Mouse (Mus musculus) lung, embryonic 14.5 days (tissue): ENCODE results near the gene Gm12248. TPM values are rescaled to one million over a fixed set of nuclear protein-coding genes. Genes with fewer than 3 reads are reported as not detected.
"Not testable (repeated sequence)": the region's sequence is repeated elsewhere in the genome, so short reads cannot be mapped to it uniquely, and the experiment has no call there.

Experiments used
- ATAC-seq: fragments of 200-750 bp; cut with Nextera tagmentation; 2 replicates; pipeline ENCODE4 v1.8.0; 2017; ENCODE audit warnings: mild to moderate bottlenecking, moderate TSS enrichment, moderate library complexity; ENCODE audit not compliant: insufficient read depth
- DNase-seq: peaks from one replicate; pipeline ENCODE4 v3.0.0-alpha.2; 2015
- H3K27ac ChIP-seq: fragments of 300-500 bp; sonication (generic); 2 replicates; pipeline ENCODE4 v1.5.1; 2014; ENCODE audit warnings: low read depth, mild to moderate bottlenecking, moderate library complexity
- H3K27me3 ChIP-seq: fragments of 300-500 bp; sonication (generic); 2 replicates; pipeline ENCODE4 v1.6.1; 2014; ENCODE audit warnings: low read length, control low read depth; ENCODE audit not compliant: insufficient read depth
- H3K36me3 ChIP-seq: fragments of 300-500 bp; sonication (generic); 2 replicates; pipeline ENCODE4 v1.6.1; 2014; ENCODE audit warnings: control low read depth; ENCODE audit not compliant: insufficient read depth
- H3K4me1 ChIP-seq: fragments of 300-500 bp; sonication (generic); 2 replicates; pipeline ENCODE4 v1.6.1; 2014; ENCODE audit warnings: antibody characterized with exemption, control low read depth; ENCODE audit not compliant: insufficient read depth
- H3K4me2 ChIP-seq: fragments of 300-500 bp; sonication (generic); 2 replicates; pipeline ENCODE4 v1.6.1; 2014; ENCODE audit warnings: mild to moderate bottlenecking
- H3K4me3 ChIP-seq: fragments of 300-500 bp; sonication (generic); 2 replicates; pipeline ENCODE4 v1.5.1; 2014; ENCODE audit warnings: low read depth, low read length
- H3K9ac ChIP-seq: fragments of 300-500 bp; sonication (generic); 2 replicates; pipeline ENCODE4 v1.6.1; 2014
- H3K9me3 ChIP-seq: fragments of 300-500 bp; sonication (generic); 2 replicates; pipeline ENCODE4 v1.6.1; 2016; ENCODE audit warnings: low read depth, low read length, control low read depth
- CTCF ChIP-seq: IDR thresholded peaks from 2 replicates; pipeline ENCODE4 v1.5.1; 2016; ENCODE audit warnings: antibody characterized with exemption, low read depth
- WGBS: fragments of 180-500 bp; shearing (Covaris S2); extraction: QIAGEN DNeasy Blood & Tissue Kit; methylation state at CpG from one replicate; pipeline ENCODE4 v1.1.7; 2014; 5-methylcytosine and 5-hydroxymethylcytosine counted together
- polyA plus RNA-seq: library from polyadenylated mRNA; unstranded; fragments of >200 nt; fragmentation: Nextera tagmentation; extraction: Ambion mirVana; gene quantifications from 2 replicates; pipeline ENCODE4 v1.2.1, GENCODE M21; 2014

Gm12248 gene
- polyA plus RNA-seq, 1 experiment from 2014 or later, result not detected

DNA sequence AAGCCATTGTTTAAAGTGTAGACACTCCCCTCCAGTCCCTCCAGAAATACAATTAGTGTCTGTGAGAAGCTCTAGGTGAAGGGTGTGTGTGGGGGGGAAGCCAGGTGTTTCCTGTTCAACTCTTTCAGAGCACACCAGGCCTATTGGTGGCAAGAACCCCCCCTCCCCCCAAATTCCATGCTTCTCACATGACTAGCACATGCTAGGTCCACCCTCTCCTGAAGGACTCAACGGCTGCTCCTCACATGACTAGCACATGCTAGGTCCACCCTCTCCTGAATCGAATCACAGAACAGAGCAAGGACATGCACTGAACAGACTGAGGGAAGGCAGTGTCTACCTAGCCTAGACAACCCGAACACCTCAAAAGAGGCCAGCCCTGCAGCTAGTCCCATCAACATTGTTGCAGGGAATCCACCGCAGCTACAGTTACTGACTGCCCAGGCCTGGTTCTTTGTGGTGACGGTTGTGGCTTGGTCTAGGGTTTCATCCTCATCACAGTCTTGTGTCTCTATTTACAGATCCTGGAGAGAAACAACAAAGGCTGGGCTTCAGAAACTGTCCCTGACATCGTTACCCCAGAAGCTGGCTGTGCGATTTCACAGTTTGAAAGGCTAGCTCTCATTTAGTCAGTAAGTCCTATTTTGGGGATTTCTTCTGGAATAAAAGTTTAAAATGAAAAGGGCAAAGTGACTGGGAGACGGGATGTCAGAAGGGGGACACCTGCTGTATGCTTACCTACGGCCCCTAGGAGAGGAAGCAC is 9.8 kb upstream of the Gm12248 start:
- Histone ChIP-seq H3K36me3 (no peaks in the 10 kb centered on the region), H3K4me3 (peak overlapping the region; percentile 90; the same call in 1 of the 2 replicates), H3K27me3 (peaks cover 10% of the 10 kb centered on the region), H3K9me3 (no peaks in the 10 kb centered on the region), H3K27ac (0 out of 2 replicates have a peak overlapping the region, but pooled peaks have one; percentile 68), H3K9ac (peak overlapping the region; percentile 36), H3K4me1 (peaks cover 6% of the 10 kb centered on the region; the same call in 1 of the 2 replicates), H3K4me2 (peak overlapping the region; percentile 60)
- ATAC-seq (0 out of 2 replicates have a peak, but pooled peaks have one; percentile 11), DNase-seq (no peak)
- TF ChIP-seq CTCF, result no peak
- 89% methylated on average over 9 of the region's 9 CpGs for WGBS

- no peaks in the 10 kb centered on the region for H3K9me3 ChIP-seq
- no peak overlapping the region for H3K27ac ChIP-seq
- no peak for TF ChIP-seq CTCF
- WGBS, result 65% methylated on average over 3 of the region's 3 CpGs
- no peak overlapping the region for H3K9ac ChIP-seq
- ATAC-seq (no peak), DNase-seq (no peak)
- H3K27me3 ChIP-seq, result peaks cover 12% of the 10 kb centered on the region
- H3K4me2 ChIP-seq, result no peak overlapping the region
- H3K4me3 ChIP-seq, result no peak overlapping the region
- H3K36me3 ChIP-seq, result no peaks in the 10 kb centered on the region
- peaks cover 6% of the 10 kb centered on the region; the same call in 1 of the 2 replicates for H3K4me1 ChIP-seq
Observed at GRCm38 (mm10) chr11:58102146-58102545, 9.2 kb upstream of the Gm12248 start.

GRCm38 (mm10) chr11:58101194-58101720 is 8.3 kb upstream of the Gm12248 start:
- 85% methylated on average over 4 of the region's 4 CpGs for WGBS
- H3K9me3 ChIP-seq, result no peaks in the 10 kb centered on the region

GRCm38 (mm10) chr11:58100006-58100405 is 7.1 kb upstream of the Gm12248 start:
- Histone ChIP-seq H3K9me3 (no peaks in the 10 kb centered on the region), H3K4me2 (no peak overlapping the region), H3K9ac (no peak overlapping the region), H3K4me3 (no peak overlapping the region), H3K36me3 (no peaks in the 10 kb centered on the region), H3K27ac (no peak overlapping the region), H3K4me1 (peaks cover 6% of the 10 kb centered on the region; the same call in 1 of the 2 replicates), H3K27me3 (peaks cover 12% of the 10 kb centered on the region)
- ATAC-seq, result no peak
- TF ChIP-seq CTCF, result no peak
- 77% methylated on average over 2 of the region's 2 CpGs for WGBS
- no peak for DNase-seq

More at GRCm38 (mm10) chr11:58101194-58101720, 8.3 kb upstream of the Gm12248 start:
- no peak overlapping the region for H3K27ac ChIP-seq
- DNase-seq, result no peak
- H3K27me3 ChIP-seq, result peaks cover 12% of the 10 kb centered on the region
- H3K4me2 ChIP-seq, result no peak overlapping the region
- no peak overlapping the region for H3K9ac ChIP-seq
- TF ChIP-seq CTCF, result no peak
- H3K36me3 ChIP-seq, result no peaks in the 10 kb centered on the region
- H3K4me1 ChIP-seq, result peaks cover 6% of the 10 kb centered on the region; the same call in 1 of the 2 replicates
- no peak overlapping the region for H3K4me3 ChIP-seq
- no peak for ATAC-seq

GRCm38 (mm10) chr11:58098366-58098720 is 5.4 kb upstream of the Gm12248 start:
- H3K4me1 ChIP-seq, ATAC-seq, H3K9me3 ChIP-seq, DNase-seq, H3K36me3 ChIP-seq, H3K9ac ChIP-seq, H3K27ac ChIP-seq: not testable (repeated sequence)
- peak; percentile 36 for TF ChIP-seq CTCF
- 61% methylated on average over 5 of the region's 5 CpGs for WGBS
- Histone ChIP-seq H3K27me3 (peaks cover 12% of the 10 kb centered on the region), H3K4me3 (0 out of 2 replicates have a peak overlapping the region, but pooled peaks have one; percentile 4), H3K4me2 (peak overlapping the region; percentile 77; the same call in 1 of the 2 replicates)

DNA sequence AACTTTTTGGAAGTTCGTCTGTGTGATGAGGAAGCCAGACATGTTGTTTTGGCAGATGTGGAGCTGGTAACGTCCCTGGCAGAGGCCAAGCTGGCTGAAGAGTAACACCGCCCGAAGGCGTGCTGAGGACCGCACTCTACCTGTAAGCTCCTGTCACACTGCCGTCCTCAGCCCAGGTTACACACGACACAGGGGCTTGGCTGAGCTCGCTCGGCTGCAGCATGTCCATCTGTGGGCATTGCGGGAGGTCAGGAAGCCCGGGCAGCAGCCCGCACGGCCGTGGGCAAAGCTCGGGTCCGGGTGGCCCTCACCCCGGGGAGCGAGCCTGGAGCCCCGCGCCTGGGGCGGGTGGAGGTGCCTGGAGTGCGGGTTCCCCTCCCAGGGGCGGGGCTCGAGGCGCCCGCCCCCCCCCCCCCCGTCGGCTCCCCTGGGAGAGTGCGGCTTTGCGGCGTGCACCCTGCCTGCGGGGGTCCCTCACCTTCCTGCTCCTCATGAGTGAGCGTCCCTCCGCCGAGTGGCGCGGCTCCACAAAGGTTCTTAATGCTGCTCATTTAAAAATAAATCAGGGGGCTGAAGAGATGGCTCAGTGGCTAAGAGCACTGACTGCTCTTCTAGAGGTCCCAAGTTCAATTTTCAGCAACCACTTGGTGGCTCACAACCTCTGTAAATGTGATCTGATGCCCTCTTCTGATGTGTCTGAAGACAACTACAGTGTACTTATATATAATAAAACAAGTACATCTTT is 4.9 kb upstream of the Gm12248 start:
- 1% methylated on average over 30 of the region's 38 CpGs for WGBS
- Histone ChIP-seq H3K4me1 (no peaks in the 10 kb centered on the region), H3K9me3 (no peaks in the 10 kb centered on the region), H3K9ac (peak overlapping the region; percentile 46; the same call in 1 of the 2 replicates), H3K27me3 (peaks cover 12% of the 10 kb centered on the region), H3K27ac (no peak overlapping the region), H3K36me3 (no peaks in the 10 kb centered on the region), H3K4me2 (peak overlapping the region; percentile 77), H3K4me3 (peak overlapping the region; percentile 38)
- ATAC-seq (peak; percentile 42; the same call in 1 of the 2 replicates), DNase-seq (no peak)
- TF ChIP-seq CTCF, result no peak
